Mouse (Mus musculus) thymus, adult 18-20 months (tissue): ENCODE data around the gene Srgap1.

Experiments used
- DNase-seq, 2 experiments: peaks; one replicate each; pipeline ENCODE4 v3.0.0; 2022; ENCODE audit warnings: mixed read lengths in 2 of 2

Gene Srgap1

GRCm38 (mm10) chr10:122016631-122017030, 30.5 kb downstream of the Srgap1 start:
- DNase-seq = no peak

GRCm38 (mm10) chr10:122012321-122012720, 34.8 kb downstream of the Srgap1 start:
- no peak for DNase-seq

GRCm38 (mm10) chr10:122008731-122009391, 38.3 kb downstream of the Srgap1 start:
- no peak for DNase-seq

DNA sequence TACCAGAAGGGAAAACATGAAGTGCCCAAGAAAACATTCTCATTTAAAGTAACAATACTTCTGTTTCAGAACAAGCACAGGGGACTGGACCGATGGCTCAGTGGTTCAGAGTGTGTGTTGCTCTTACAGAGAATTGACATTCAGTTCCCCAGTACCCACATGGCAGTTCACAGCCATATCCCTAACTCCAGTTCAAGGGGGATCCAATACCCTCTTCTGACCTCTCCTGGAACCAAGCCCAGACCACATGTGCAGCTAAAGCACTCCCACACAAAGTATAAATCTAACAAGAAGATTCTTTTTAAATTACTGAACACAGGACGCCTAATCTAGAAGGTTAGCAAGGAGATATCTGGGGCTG, 38.8 kb downstream of the Srgap1 start:
- DNase-seq = no peak

DNA sequence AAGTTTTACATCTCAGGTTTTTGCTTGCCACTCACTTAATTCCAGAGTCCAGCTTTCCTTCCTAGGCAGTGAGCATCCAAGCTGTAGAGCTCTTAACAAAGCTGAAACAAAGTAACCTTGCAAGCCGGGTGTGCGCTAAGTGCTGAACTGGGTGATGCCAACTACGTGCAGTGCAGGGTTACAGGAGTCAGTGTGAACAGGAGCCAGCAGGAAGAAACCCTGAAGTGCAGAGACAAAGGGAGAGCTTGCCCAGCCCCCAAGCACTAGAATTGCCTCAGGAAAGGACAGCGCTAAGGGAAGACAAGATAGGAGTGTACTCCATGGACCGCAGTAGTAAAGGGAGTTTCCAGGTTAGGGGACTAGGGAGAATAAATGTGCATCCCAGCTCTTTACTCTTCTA, 40.5 kb downstream of the Srgap1 start:
- no peak for DNase-seq

DNA sequence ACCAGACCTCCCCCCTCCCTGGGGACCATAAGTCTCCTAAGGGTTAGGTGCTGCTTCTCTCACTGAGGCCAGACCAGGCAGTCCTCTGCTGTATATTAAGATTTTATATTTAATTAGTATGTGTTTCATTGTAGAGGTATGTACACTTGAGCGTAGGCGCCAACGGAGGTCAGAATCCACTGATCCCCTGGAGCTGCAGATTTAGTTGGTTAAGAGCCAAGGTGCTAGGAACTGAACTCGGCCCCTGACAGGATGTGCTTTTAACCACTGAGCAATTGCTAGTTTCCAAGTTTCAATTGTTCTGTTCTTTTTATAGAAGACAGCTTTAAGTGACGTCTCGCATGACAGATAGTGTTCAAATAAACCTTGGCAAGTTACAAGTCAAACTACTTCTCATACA, 41.0 kb downstream of the Srgap1 start:
- DNase-seq = no peak

DNA sequence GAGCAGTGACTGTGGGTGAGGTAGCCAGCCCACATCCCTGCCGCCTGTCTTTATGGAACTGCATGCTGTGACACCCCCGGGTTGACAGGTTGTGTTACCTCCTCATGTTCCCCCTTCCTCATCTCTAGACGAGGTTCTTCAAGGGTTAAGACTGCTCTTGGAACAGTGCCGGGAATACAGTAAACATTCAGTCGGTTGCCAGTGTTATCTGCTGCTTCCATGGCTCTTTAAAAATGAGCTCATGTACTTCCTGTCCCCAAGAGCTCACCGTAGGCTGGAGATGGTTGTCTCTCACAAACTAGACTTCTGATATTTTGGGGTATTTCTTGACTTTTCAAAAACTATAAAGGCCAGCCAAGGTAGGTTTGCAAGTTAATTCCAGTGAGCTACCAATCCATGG, 41.6 kb downstream of the Srgap1 start:
- no peak for DNase-seq

GRCm38 (mm10) chr10:122002930-122003329, 44.2 kb downstream of the Srgap1 start:
- DNase-seq = no peak

DNA sequence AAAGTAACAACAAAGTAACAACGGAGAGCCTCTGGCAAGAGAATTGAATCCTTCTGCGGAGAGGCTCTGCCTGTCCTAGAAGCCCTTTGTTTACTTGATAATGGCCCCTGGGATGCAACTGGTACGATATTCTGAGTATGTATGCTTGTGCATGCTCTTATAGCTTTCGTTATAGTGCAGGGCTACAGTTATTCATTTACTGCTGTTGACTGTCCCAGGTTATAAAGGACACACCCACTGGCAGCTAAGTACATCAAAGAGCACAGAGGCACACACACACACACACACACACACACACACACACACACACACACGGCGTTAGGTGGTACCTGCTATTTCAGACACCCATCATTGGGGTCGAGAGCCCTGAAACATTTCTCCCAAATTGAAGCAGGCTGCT, 48.3 kb downstream of the Srgap1 start:
- no peak for DNase-seq

DNA sequence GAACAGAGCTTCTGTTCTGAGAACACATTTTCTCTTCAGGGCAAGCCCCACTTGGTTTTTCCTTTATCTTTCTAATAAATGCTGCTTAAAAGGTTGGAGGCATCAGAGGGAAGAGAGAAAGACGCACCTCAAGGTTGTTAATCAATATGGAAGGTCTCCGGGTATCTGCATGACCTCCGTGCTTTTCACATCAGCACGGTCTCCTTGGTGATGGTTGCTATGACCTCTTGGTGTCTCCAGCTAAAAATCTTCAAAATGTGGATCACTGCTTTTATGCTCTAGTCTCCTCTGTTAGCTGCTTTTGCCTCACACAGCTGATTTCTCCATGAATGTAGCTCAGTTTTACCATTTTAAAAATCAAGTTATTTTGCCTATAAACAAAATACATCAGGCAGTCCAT, 50.6 kb downstream of the Srgap1 start:
- DNase-seq = no peak

DNA sequence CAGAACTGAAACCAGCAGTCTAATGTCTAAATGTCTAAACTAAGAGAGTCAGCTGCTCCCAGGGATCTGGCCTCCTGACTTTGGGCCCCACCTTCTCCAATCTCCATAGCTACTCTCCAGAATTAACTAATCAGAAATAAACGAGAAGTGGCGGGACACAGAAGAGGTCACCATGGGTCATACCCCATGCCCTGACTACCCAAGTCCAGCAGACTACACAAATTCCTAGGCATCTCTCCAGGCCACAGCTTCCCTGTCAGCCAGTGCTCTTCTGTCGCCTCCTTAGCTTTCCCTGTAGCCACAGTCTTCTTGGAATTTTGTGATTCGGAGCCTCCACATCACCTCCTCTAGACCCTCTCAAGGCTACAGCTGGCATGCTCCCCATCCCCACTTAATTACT, 51.7 kb downstream of the Srgap1 start:
- no peak for DNase-seq

DNA sequence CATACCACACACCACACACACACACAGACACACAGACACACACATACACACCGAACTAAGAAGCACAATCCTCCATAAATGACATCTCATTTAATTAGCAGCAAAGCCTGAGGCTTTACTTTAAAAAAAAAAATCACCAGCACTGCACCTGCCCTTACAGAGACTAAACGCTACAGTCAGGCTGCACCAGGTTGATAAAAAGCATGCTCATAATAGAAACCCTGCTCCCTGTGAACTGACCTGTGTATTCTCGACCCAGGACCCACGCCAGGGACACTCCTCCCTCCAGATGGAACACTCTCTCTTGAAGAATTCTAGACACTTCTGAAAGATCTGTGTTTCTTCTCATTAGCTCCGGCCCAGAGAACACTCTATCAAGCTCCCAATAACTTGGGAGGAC, 52.5 kb downstream of the Srgap1 start:
- no peak for DNase-seq

GRCm38 (mm10) chr10:121992609-121993008, 54.5 kb downstream of the Srgap1 start:
- DNase-seq = no peak

- DNase-seq = no peak
These were observed 60.1 kb downstream of the Srgap1 start for GRCm38 (mm10) chr10:121986997-121987396.

GRCm38 (mm10) chr10:121984887-121985286, 62.2 kb downstream of the Srgap1 start:
- no peak for DNase-seq

GRCm38 (mm10) chr10:121983993-121984610, 63.0 kb downstream of the Srgap1 start:
- DNase-seq = no peak

- no peak for DNase-seq
These were observed 71.8 kb downstream of the Srgap1 start for GRCm38 (mm10) chr10:121975330-121975729.

- DNase-seq = no peak
These were observed 72.5 kb downstream of the Srgap1 start for GRCm38 (mm10) chr10:121974591-121974990.

DNA sequence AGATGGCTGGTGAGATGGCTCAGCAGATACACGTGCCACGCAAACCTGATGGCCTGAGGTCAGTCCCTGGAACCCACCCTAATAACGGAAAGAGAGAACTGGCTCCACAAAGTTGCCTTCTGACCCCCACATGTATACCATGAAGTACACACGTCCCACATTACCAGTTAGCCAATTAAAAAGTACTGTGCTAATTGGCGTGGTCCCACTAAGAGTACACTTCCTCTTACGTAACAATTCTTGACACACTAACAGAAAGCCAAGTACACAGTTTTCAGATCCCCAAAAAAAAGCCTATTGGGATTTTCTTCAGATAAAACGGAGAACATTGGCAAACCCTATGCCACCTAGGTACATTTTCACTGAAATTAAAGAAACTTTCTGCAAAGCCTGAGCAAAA, 73.8 kb downstream of the Srgap1 start:
- no peak for DNase-seq

- DNase-seq = no peak
These were observed 74.7 kb downstream of the Srgap1 start for GRCm38 (mm10) chr10:121972249-121972892.

- DNase-seq = no peak
These were observed 75.5 kb downstream of the Srgap1 start for GRCm38 (mm10) chr10:121971658-121972057.

DNA sequence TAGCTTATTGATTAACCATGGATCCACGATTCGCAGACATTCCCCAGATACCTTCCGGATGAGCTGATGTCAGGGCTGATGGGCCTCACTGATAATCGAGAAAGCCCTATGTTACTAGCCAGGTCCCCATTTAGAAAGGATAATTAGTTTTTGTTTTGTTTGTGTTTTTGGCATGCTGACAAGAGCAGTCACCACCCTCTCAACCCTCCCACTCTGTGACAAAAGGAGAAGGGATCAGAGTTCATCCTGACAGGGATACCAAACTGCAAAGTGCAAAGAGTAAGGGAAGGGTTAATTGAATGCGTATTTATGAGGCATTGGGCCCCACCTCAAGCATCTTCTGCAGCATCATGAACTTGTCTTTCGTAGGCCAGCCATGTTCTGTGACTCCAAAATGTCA, 76.2 kb downstream of the Srgap1 start:
- no peak for DNase-seq

DNA sequence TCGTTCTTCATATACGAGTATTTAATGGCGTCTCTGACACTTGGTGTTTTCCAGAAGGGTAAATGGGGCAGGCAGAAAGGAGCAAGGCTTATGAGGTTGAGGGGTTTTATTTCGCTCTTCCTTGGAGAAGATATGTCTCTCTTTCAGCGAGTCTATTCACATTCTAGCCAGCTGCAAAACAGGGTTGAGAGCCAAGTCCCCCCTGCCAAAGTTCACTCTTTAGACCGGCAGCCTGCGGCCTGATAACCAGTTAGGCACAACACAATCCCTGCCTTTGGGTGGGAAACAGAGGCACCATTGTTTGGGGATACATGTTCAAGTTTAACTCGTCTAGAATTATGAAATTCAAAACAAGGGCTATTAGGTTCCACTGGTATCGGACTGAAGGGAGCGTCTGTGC, 83.0 kb downstream of the Srgap1 start:
- DNase-seq = no peak

DNA sequence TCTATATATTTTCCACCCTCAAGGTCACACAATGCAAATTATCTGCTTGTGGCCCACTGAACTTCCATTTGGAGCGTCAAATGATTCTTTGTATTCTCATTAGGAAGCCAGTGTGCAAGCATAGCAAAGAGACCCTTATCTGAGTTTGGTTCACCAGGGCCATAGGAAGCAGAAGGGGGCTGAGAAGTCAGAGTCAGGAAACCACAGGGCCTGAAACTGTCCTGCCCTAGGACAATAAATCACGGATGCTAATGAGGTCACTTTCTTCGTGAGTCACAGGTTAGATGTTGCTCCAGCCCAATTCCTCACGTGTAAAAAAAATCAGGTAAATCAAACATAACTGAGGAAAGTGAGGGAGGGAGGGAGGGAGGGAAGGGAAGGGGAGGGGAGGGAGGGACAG, 85.1 kb downstream of the Srgap1 start:
- no peak for DNase-seq
